Mouse (Mus musculus) ES-Bruce4 (cell line): ENCODE measurements at regions not wholly inside any gene's neighbourhood (a gene's known extent, or its start where the extent isn't known, plus 50 kb on each side); places are given as distances from the start of the nearest gene placed in this dataset.

Experiments used
- H3K27ac ChIP-seq: 2 replicates; pipeline ENCODE4 v1.5.1; 2012; ENCODE audit warnings: low read length, inconsistent platforms; ENCODE audit not compliant: insufficient read depth
- H3K27me3 ChIP-seq: 2 replicates; pipeline ENCODE4 v1.6.1; 2012; ENCODE audit warnings: mild to moderate bottlenecking, low read length, inconsistent platforms; ENCODE audit not compliant: control insufficient read depth, poor library complexity, insufficient read depth, severe bottlenecking
- H3K36me3 ChIP-seq: 2 replicates; pipeline ENCODE4 v1.6.1; 2012; ENCODE audit warnings: inconsistent platforms, mild to moderate bottlenecking, low read length, moderate library complexity; ENCODE audit not compliant: control insufficient read depth, poor library complexity, insufficient read depth, severe bottlenecking
- H3K4me1 ChIP-seq: one replicate; pipeline ENCODE4 v1.8.1; 2011; ENCODE audit warnings: low read length; ENCODE audit not compliant: control insufficient read depth, insufficient read depth
- H3K4me3 ChIP-seq: 2 replicates; pipeline ENCODE4 v1.5.1; 2011; ENCODE audit warnings: low read depth, mild to moderate bottlenecking, low read length
- H3K9ac ChIP-seq: 2 replicates; pipeline ENCODE4 v1.6.1; 2012; ENCODE audit warnings: low read depth, mild to moderate bottlenecking, inconsistent platforms; ENCODE audit not compliant: poor library complexity, severe bottlenecking
- H3K9me3 ChIP-seq: replicated peaks from 2 replicates; pipeline ENCODE4 v1.6.1; 2012; ENCODE audit warnings: mild to moderate bottlenecking, low read length, inconsistent platforms; ENCODE audit not compliant: control insufficient read depth, poor library complexity, insufficient read depth, severe bottlenecking
- CTCF ChIP-seq: IDR thresholded peaks from one replicate; pipeline ENCODE4 v1.8.1; 2011; ENCODE audit warnings: low read depth, low read length
- EP300 ChIP-seq: IDR thresholded peaks from 2 replicates; pipeline ENCODE4 v1.6.1; 2011; ENCODE audit warnings: low read depth, low read length; ENCODE audit not compliant: insufficient read depth
- POLR2A ChIP-seq: IDR thresholded peaks from one replicate; pipeline ENCODE4 v1.8.1; 2011; ENCODE audit warnings: low read length; ENCODE audit not compliant: insufficient read depth

GRCm38 (mm10) chr14:72227853-72228252 lies 263.8 kb downstream of the Gm9195 start:
- TF ChIP-seq EP300 (no peak), CTCF (no peak), POLR2A (no peak)
- Histone ChIP-seq H3K27ac (no peak overlapping the region), H3K27me3 (no peaks in the 10 kb centered on the region), H3K4me1 (no peaks in the 10 kb centered on the region), H3K9ac (no peak overlapping the region), H3K9me3 (no peaks in the 10 kb centered on the region), H3K36me3 (no peaks in the 10 kb centered on the region), H3K4me3 (no peak overlapping the region)

GRCm38 (mm10) chr14:72227441-72227840 lies 264.2 kb downstream of the Gm9195 start:
- TF ChIP-seq CTCF, result no peak
- no peak for TF ChIP-seq EP300
- no peak for TF ChIP-seq POLR2A
- Histone ChIP-seq H3K27ac (no peak overlapping the region), H3K4me3 (no peak overlapping the region), H3K9ac (no peak overlapping the region), H3K27me3 (no peaks in the 10 kb centered on the region), H3K9me3 (no peaks in the 10 kb centered on the region), H3K36me3 (no peaks in the 10 kb centered on the region), H3K4me1 (no peaks in the 10 kb centered on the region)

DNA sequence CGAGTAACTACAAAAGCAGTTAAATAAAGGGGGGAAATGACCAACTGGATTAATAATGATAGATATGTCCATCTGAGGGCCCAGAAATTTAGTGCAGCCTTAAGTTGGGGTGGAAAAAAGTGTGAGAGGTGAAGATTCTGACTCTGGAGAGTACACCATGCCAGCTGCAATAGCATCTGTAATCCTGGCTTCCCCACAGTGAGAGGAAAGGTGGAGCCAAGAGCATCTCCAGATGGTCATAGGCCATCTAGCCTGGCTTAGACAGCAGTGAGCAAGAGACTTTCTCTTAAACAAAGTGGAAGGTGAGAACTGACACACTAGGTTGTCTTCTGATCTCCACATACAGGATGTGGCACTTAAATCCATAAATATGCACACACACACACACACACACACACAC lies 264.7 kb downstream of the Gm9195 start:
- no peaks in the 10 kb centered on the region for H3K27me3 ChIP-seq
- H3K9me3 ChIP-seq, result no peaks in the 10 kb centered on the region
- no peak overlapping the region for H3K27ac ChIP-seq
- H3K36me3 ChIP-seq, result no peaks in the 10 kb centered on the region
- no peak overlapping the region for H3K4me3 ChIP-seq
- no peak overlapping the region for H3K9ac ChIP-seq
- H3K4me1 ChIP-seq, result no peaks in the 10 kb centered on the region
- TF ChIP-seq POLR2A (no peak), CTCF (no peak), EP300 (no peak)

GRCm38 (mm10) chr14:72222836-72223235 lies 268.8 kb downstream of the Gm9195 start:
- TF ChIP-seq CTCF (no peak), EP300 (no peak), POLR2A (no peak)

GRCm38 (mm10) chr14:72219523-72219922 lies 272.1 kb downstream of the Gm9195 start:
- H3K9ac ChIP-seq, result no peak overlapping the region
- no peak overlapping the region for H3K27ac ChIP-seq
- no peaks in the 10 kb centered on the region for H3K9me3 ChIP-seq
- H3K4me1 ChIP-seq, result no peaks in the 10 kb centered on the region
- no peaks in the 10 kb centered on the region for H3K36me3 ChIP-seq
- H3K4me3 ChIP-seq, result no peak overlapping the region
- TF ChIP-seq EP300, result no peak
- no peak for TF ChIP-seq POLR2A
- no peak for TF ChIP-seq CTCF
- no peaks in the 10 kb centered on the region for H3K27me3 ChIP-seq

More at GRCm38 (mm10) chr14:72222836-72223235, 268.8 kb downstream of the Gm9195 start:
- no peaks in the 10 kb centered on the region for H3K27me3 ChIP-seq
- no peak overlapping the region for H3K27ac ChIP-seq
- no peaks in the 10 kb centered on the region for H3K36me3 ChIP-seq
- H3K4me1 ChIP-seq, result no peaks in the 10 kb centered on the region
- H3K9me3 ChIP-seq, result no peaks in the 10 kb centered on the region
- no peak overlapping the region for H3K4me3 ChIP-seq
- no peak overlapping the region for H3K9ac ChIP-seq

DNA sequence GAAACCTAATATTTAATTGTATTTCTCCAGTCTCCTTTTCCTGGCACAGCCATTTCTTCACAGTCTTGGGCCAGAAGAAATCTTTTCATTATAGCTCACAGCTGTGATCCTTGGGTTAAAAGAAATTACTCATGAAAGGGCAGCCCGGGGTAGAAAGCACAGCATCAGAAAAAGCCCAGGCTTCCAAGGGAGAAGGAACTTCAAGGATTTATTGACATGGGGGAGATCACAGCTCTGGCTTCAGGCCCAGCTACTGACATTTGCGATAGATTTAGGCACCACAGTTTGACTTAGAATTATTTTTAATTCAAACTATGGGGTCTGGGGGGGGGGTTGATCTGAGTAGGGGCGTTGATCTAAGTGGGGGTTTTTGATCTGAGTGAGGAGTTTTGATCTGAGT lies 291.3 kb downstream of the Gm9195 start:
- Histone ChIP-seq H3K4me3 (no peak overlapping the region), H3K9me3 (no peaks in the 10 kb centered on the region), H3K4me1 (no peaks in the 10 kb centered on the region), H3K36me3 (no peaks in the 10 kb centered on the region), H3K9ac (no peak overlapping the region), H3K27me3 (no peaks in the 10 kb centered on the region), H3K27ac (no peak overlapping the region)
- TF ChIP-seq CTCF (no peak), POLR2A (no peak), EP300 (no peak)
